Mouse (Mus musculus): ENCODE measurements around the gene Tmem108.

Tmem108 gene

DNA sequence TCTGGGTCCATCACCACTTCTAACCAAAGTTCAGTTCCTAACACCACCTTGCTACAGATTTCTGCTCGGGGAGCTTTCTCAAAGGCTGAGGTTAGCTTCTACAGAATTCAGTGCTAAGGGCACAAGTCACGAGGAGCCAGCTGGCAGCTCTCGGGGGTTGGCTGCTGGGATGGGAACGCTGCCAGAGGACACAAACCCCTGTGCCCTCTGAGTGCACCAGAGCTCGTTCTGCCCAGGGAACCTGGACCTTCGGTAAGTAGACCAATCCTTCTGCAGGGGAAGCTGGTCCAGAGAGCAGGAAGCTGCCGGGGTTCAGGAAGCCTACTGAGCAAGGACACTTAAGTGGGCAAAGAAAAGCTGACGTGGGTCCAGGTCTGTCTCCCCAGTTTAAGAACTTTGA lies 40.6 kb downstream of the Tmem108 start:
- DNase-seq (ENCODE audit: low spot score), result no peak

DNA sequence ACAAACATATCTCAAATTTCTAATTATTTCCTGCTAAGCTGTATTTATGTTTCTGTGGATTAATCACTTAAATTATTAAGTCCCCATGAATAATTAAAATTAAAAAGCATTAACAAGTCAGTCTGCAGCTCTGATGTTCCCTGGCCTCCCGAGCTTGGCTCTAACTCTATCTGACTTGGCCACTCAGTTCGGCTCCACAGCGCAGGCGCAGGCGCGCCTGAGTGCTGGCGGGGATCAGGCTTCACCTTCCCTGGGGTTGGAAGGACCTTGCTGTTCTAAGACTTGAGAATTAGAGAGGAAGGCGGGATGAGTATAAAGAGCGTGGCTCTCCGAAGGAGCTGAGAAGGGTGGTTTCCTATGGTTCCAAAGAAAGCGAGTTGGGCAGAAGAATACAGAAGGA lies 41.6 kb downstream of the Tmem108 start:
- DNase-seq (ENCODE audit: low spot score), result no peak

DNA sequence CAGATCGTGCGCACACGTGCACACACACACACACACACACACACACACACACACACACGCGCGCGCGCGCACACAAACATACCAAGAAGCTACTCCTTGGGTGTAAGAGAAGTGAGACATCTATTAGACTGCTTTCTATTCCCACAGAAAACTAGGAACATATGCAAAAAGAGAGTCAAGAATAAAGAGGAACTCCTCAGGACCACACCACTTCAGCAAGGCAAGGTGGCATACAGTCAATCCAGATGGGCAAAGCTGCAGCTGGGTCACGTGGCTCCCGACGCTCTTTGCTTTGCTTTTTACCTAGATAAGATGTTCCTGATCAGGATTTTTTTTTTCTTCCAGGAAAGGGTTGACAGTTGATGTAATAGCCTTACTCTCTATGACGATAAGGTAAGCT lies 45.6 kb downstream of the Tmem108 start:
- no peak for DNase-seq (ENCODE audit: low spot score)

DNA sequence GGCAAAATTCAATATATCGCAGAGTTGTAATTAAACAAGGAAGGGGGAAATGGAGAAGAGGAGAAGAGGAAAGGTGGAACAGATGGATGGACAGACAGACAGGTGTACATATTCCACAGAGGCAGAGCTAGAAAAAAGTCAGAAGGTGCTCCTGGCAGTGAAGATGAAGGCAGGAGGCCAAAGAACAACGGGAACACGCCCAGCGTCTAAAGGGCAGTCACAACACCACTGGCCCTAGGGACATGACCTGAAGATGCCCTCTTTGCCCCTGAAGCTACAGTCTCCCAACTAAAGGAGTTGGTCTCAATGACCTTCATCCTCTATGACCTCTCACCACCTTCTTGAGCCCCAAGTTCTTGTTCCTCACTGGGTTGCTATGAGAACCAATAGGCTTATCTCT lies 46.3 kb downstream of the Tmem108 start:
- no peak for DNase-seq (ENCODE audit: low spot score)

DNA sequence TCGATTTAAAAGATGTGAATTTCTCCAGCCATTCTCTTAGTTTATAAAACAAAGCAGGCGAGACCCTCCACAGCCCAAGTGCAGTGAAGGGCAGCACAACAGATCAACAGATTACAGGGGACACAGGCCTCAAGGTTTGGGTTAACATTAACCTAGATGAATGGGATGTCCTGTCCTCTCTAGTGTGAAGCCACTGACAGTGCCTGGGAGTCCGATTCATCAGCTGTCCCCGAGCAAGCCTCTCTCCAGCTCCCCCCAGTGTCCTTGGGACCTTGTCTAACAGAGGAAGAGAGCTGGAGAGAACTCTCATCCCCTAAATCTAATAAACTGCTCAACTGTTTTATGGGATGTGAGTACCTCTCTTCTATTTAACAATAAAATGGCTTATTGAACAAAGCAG lies 48.4 kb downstream of the Tmem108 start:
- no peak for DNase-seq (ENCODE audit: low spot score)

DNA sequence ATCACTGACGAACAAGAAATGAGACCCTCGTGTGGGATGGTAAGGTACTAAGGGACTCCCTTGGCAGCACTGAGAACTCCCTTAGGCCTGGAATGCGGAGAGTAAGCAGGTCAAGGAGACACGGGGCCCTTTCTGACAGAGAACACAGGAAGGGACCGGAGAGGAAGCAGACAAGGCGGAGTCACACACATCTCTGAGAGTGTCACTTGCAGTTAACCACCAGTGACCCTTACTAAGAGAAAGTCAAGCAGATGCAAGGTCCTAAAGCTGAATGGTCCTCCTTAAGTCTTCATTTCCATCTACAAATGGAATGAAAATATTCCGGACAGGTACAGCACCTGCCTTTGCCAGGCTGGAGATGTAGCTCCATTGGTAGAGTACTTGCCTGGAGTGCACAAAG lies 48.9 kb downstream of the Tmem108 start:
- DNase-seq (ENCODE audit: low spot score), result no peak

DNA sequence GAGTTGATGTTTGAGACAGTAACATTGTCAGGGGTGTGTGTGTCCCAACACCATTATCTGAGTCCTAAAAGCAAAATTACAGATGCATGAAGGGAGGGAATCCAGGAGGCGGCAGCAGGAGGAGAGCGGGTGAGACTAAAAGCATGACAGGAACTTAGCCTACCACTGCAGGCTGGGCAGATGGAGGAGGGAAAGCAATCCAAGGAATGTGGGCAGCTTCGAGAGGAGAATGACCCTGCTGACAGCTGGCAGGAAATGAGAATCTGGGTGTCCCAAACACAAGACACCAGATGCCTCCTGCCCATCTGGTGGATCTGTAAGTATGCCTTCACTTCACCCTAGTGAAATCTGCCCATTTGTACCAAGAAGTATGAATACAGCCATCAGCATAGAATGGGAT lies 51.9 kb downstream of the Tmem108 start:
- DNase-seq (ENCODE audit: low spot score), result no peak

DNA sequence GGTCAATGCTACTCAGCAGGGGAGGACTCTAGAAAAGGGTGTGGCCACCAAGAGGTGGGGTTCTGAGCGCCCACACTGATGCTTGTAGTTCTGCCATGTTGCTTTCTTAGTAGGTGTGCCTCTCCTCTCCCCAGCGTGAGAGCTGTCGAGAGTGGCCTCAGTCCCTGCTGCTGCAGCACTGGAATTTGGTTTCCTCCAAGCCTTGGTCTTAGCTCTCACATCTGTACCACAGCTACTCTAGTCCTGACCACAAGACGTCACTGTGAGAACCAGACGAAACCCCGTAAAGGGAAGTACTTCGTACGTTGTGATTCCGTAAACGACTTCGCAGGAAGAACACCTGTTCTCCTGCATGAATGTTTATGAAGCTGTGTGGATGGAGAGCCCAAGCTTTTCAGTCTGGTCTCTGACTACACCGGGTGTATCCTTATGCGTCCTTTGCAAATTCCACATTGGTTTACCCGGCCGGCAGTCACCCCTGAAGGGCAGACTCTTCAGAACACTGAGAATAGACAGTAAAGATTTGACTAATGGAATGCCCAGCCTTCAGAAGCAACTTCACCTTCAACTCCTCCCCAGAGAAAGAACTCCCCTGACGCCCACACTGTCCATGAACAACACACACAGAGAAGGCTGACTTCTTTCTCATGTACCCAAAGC lies 53.0 kb downstream of the Tmem108 start:
- DNase-seq (ENCODE audit: low spot score), result no peak

DNA sequence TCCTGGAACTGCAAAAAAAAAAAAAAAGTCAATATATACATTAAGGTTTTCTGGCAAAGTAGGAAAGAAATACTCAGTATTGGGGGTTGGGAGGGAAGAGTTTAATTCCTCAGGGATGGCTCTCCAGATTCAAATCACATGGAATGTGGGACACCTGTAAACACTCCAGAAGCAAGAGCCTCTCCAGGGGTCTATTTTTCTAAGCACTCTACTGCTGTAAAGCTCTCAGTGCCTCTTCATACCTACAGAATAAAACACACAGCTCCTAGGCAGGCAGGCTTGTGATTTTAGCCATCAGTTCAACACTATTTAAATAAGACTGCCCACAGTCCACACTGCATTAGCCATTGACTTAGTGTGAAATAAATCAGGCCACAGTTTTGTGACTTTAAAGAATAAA lies 53.8 kb downstream of the Tmem108 start:
- DNase-seq (ENCODE audit: low spot score), result no peak

DNA sequence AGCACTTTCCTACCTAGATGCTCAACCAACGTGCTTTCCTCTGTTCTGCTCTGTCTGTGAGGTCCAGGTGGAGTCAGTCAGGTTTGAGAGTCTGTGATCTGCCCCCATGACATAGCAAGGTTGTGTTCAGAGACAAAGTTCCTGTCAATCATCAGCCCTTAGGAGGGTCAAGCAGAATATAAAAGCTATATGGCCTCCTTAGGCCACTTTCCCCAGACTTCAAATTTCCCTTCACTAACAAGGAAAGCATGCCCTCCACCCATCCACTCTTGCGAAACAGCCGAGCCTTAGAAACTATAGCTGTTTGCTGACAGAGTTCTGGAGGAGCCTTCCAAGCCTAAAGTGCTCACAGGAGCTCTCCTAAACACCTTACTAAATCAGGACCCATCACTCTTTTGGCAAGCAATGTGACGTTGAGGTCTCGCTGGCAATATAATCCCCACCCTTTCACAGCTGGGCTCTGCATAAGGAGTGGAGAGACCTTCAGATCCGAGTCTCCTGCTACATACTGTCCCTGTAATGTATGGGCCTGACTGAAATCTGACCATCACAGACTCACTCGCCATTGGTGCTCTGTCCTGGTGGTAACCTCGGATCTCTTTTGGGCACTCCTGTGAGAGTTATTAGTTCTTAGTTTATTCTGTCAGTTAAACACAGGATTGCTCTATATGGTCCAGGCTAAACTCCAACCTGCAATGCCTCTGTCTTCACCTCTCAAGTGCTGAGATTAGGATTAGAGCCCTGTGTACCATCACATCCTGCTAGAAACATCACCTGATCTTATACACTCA lies 54.4 kb downstream of the Tmem108 start:
- no peak for DNase-seq (ENCODE audit: low spot score)

DNA sequence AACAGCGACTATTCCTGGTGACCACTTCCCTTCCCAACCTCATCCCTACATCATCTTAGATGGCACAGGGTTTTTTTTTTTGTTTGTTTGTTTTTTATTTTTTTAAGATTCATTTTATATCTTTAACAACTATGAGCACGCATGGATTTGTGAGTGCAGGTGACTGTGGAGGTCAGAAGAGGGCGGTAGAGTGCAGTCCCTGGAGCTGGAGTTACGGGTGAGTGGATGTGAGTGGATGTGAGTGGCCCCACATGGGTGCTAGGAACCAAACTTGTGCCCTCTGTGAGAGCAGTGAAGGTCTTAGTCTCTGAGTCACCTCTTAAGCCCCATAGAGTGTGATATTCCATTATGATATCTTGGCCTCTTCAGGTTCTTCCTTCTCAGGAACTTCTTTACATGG lies 55.9 kb downstream of the Tmem108 start:
- no peak for DNase-seq (ENCODE audit: low spot score)

DNA sequence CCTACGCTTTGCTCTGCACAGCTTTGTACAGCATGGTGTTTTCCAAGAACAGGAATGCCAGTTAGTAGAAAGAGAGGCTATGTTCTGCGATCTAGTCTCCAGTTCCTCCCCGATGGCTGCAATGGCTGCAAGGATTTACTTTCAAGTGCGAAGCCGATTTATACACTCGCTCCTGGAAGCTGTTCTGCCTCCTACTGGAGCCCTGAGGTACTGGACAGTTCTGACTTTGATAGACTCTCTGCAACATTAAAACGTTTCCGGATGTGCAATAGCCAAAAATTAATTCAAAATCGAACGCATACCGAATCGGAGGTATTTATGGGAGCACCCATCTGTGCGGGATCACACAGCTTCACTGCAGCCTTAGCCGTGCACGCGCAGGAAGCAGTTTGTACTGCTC lies 58.6 kb downstream of the Tmem108 start:
- no peak for DNase-seq (ENCODE audit: low spot score)

DNA sequence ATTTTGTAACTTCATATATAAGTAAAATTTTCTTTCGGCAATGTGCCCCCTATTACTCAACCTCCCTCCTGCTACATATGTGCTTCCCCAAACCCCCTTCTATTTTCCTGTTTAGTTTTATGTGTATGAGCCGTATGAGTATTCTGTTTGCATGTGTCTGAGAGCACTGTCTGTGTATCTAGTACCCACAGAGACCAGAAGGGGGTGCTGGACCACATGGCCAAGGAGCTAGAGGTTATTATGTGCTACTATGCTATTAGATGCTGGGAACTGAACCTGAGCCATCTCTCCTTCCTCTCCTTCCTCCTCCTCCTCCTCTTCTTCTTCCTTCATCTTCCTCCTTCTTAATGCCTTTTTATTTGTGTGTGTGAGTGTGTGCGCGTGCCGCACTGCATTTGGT lies 59.2 kb downstream of the Tmem108 start:
- no peak for DNase-seq (ENCODE audit: low spot score)

DNA sequence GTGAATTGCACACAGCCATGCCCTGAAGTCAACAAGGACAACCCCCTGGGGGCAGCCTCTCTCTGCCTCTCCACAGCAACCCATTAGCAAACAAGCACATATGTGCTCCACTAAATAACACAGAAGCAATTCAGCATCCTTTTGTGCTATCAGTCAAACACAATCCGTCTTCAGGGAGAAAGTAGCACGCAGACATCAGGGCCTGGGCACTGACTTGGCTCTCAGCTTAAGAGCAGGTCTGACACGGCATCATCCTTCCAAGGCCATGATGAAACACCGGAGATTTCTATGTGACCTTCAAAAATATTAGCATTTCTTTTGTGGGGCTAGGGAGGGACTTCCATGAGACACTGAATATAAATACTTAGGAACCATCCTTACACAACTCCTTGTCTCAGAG lies 60.2 kb downstream of the Tmem108 start:
- DNase-seq (ENCODE audit: low spot score), result no peak

DNA sequence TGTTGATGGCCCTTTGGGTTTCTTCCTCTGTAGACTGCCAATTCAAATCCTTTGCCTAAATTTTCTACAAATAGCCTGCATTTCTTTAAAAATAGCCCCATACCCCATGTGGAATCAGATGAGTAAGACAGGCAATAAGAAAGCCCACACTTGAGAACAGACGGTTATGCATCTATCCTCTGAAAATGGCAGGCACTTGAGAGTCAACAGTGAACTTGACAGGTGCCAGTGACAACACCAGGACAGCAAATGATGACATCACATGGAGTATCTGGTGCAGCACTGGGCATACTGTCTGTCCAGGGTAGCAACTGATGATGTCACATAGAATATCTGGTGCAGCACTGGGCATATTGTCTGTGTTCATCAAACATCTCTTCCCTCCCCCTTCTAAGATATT lies 61.4 kb downstream of the Tmem108 start:
- no peak for DNase-seq (ENCODE audit: low spot score)

DNA sequence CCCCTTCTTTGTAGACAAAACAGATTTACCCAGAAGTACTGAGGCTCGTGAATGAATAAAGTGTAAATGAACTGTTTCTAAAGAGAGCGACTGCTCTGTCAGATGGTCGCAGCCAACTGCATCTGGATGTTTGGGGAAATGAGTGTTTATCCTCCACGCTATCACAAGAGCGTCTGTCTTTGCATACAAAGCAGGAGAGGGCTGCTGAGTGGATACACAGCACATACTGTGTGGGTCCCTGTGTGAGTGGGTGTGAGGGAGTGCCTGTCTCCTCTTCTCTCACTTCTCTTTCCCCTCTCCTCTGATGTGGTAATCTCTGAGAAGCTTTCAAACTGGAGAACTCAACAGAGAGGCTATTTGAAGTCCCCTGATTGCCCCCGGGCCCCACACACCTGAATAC lies 64.7 kb downstream of the Tmem108 start:
- DNase-seq (ENCODE audit: low spot score), result no peak

DNA sequence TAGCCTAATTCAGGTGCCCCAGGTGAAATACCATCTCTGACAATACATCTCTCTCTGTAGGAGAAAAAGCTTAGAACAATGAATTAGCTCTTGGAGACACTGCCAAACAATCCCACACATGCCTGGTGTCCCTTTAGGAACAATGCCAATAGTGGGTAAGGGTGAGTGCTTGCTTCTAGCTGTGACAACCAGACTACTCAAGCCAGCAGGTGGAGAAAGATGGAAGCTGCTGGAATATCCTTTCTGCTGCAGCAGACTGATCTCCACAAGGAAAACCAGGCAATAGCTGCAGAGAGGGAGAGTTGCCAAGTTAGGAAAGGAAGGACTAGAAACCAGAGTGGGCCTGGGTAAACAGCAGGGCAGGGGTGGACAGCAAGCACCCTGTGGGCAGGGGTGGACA lies 67.8 kb downstream of the Tmem108 start:
- no peak for DNase-seq (ENCODE audit: low spot score)

DNA sequence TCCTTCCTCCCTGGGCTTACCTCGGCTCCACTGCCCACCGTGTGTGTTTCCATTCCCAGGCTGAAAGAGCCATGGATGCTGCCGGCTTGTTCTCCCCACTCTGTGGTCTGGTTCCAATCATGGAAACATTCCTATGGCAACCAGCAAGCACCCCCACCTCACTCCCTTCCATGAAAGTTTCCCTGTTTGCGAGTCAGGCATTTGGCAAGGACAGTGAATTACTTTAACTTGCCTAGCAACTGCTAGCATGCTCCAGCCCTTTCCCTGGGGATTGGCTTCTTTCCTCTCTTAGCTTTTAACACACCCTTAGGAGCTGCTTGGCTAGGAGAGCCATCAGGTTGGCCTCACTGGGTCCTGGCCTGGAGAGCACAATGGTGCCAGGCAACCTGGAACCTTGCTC lies 68.9 kb downstream of the Tmem108 start:
- no peak for DNase-seq (ENCODE audit: low spot score)

DNA sequence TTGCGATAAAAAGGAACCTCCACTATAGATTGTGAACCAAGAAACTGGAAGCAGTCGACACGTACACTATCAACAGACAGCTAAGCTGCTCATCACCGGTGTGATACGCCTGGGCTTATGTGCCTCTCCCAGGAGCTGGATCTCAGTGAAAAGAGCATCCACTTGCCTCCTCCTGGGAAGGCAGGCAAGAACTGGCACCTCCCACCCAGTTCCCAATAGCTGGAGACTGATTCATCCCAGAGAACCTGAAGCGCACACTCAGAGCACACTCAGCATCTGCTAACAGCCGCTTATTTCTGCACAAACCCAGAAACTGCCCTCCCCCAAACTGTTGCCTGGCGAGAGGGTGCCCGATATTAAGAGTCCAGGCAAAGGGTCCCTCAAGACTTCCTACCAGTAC lies 69.8 kb downstream of the Tmem108 start:
- no peak for DNase-seq (ENCODE audit: low spot score)

DNA sequence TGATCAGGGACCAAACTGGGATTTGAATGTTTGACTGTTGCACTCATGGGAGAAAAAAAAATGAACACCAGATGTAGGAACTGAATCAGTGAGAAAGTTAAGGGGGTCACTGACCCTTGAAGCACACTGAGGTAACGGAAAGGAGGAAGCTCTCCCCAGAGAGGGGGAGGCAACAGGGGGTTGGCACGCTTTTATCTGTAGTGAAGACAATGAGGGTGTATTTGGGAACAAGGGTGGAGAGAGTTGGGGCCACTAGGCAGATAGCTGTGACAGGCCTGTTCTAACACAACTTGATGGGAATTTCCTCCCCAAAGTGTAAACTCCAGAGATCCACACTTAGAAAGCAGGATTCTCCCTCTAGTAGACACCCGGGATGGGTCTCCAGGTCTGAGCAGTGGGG lies 71.2 kb downstream of the Tmem108 start:
- no peak for DNase-seq (ENCODE audit: low spot score)

DNA sequence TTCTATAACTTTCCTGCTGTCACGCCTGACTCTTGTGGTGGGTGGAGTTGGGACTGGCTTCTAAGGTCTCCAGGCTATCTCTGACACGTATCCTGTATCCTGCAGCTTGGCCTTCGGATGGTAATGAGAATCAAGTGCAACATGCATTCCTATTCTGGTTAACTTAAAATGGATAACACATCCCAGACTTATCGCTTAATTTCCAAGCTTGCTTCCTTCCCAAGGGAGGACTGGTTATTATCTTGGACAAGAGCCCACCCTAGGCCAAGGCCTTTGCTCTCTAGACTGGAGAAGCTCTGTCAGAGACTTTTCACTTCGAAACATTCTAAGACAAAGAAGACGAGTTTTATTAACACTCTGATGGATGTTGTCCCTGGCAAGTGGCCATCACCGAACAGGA lies 71.9 kb downstream of the Tmem108 start:
- DNase-seq (ENCODE audit: low spot score), result no peak

DNA sequence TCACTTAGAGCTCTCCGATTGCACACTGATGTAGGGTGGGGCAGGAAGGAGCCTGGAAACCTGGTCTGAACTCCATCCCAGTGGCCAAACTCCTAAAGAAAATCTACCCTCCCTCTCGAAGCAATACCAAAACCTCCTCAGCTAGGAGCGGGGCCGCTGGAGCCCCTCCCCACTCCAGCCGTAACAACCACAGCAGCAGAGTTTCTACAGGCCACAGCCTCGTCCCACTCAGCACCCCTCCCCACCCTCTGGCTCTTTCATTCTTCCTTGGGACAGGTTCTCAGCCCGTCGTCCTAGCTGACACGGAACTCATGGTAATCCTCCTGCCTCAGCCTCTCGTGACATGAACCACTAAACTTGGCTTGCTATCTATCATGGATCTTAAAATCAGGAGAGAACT lies 72.6 kb downstream of the Tmem108 start:
- no peak for DNase-seq (ENCODE audit: low spot score)

DNA sequence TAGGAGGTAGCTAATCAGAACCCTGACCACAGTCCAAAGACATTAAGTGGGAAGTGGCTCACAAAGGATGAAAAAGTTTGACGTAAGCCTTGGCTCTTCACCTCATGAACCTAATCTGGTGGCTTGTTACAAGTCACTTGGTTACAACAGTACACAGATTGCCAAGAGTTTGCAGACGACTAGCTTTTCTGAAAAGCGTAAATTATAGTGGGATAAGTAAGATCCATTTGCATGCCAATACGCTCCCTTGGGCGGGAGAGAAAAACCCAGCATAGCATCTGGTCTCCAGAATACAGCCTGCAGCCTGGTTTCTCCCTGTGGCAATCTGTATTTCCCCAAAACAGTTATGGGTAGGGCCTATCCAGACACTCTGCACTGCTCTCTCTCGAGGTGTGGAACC lies 74.5 kb downstream of the Tmem108 start:
- no peak for DNase-seq (ENCODE audit: low spot score)

DNA sequence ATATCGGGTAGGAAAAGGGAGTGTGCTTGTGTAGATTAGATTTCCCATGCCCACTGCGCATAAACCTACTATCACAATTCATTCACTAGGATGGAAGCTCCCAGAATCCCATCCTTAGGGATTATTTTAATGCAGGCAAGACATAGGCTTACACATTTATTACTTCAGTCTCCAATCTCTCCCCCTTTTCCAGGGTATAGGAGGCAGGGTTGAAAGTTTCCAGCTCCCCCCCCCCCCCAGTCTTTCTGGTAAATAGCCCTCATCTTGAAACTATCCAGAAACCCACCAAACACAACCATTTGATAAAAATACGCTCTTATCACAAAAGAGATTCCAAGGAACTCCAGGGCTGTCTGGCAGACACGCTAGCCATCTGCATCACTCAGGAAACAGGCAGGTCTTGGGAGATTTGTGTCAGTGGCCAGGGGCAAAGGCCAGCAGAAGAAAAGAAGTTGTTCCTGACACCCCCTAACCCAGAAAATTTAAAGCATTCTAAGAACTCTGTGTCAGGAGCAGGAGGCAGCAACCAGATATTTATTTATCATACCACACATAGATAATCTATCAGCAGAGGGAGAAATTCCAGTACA lies 79.8 kb downstream of the Tmem108 start:
- DNase-seq (ENCODE audit: low spot score), result no peak
